Mouse (Mus musculus) myocyte (in vitro differentiated cells): Measurements from ENCODE around the gene Cd5.

Experiments used
- MAX ChIP-seq: IDR thresholded peaks from one replicate; pipeline ENCODE4 v1.6.1; 2011; ENCODE audit warnings: low read depth, mild to moderate bottlenecking, control low read depth
- POLR2A ChIP-seq: IDR thresholded peaks from one replicate; pipeline ENCODE4 v1.6.1; 2011; ENCODE audit warnings: low read depth, mild to moderate bottlenecking, control low read depth, moderate library complexity; ENCODE audit not compliant: insufficient read length
- POLR2AphosphoS2 ChIP-seq: IDR thresholded peaks from one replicate; pipeline ENCODE4 v1.6.1; 2011; ENCODE audit warnings: low read depth, control low read depth; ENCODE audit not compliant: insufficient read length
- TCF12 ChIP-seq: IDR thresholded peaks from one replicate; pipeline ENCODE4 v1.6.1; 2011; ENCODE audit warnings: mild to moderate bottlenecking, control low read depth; ENCODE audit not compliant: poor library complexity, insufficient read depth, severe bottlenecking

- TF ChIP-seq POLR2A (no peak), POLR2AphosphoS2 (no peak), TCF12 (no peak), MAX (no peak)
Measured at GRCm38 (mm10) chr19:10723084-10723483, 15.7 kb downstream of the Cd5 start.
